Mouse (Mus musculus) heart, embryonic 16.5 days (tissue): Measurements from ENCODE around the gene Tnrc6c. TPM values are rescaled to one million over a fixed set of nuclear protein-coding genes. Genes with fewer than 3 reads are reported as not detected.

Experiments used
- ATAC-seq: fragments of 200-750 bp; cut with Nextera tagmentation; replicated peaks from 2 replicates; pipeline ENCODE4 v1.8.0; 2017; ENCODE audit warnings: moderate number of reproducible peaks; ENCODE audit not compliant: insufficient read depth, low FRiP score; ENCODE audit errors: extremely low read depth
- H3K27ac ChIP-seq: fragments of 300-500 bp; sonication (generic); 2 replicates; pipeline ENCODE4 v1.5.1; 2014; ENCODE audit warnings: mild to moderate bottlenecking, low read length, control low read depth, moderate library complexity
- H3K27me3 ChIP-seq: fragments of 300-500 bp; sonication (generic); 2 replicates; pipeline ENCODE4 v1.6.1; 2014; ENCODE audit warnings: low read length, mixed read lengths; ENCODE audit not compliant: control insufficient read depth, insufficient read depth
- H3K36me3 ChIP-seq: fragments of 300-500 bp; sonication (generic); 2 replicates; pipeline ENCODE4 v1.6.1; 2014; ENCODE audit not compliant: control insufficient read depth, insufficient read depth
- H3K4me1 ChIP-seq: fragments of 300-500 bp; sonication (generic); 2 replicates; pipeline ENCODE4 v1.6.1; 2014; ENCODE audit warnings: low read length, mixed read lengths; ENCODE audit not compliant: control insufficient read depth, insufficient read depth
- H3K4me2 ChIP-seq: fragments of 300-500 bp; sonication (generic); 2 replicates; pipeline ENCODE4 v1.6.1; 2014; ENCODE audit warnings: low read depth, mild to moderate bottlenecking, control low read depth, low read length
- H3K4me3 ChIP-seq: fragments of 300-500 bp; sonication (generic); 2 replicates; pipeline ENCODE4 v1.5.1; 2014; ENCODE audit warnings: mild to moderate bottlenecking, control low read depth, low read length
- H3K9ac ChIP-seq: fragments of 300-500 bp; sonication (generic); 2 replicates; pipeline ENCODE4 v1.6.1; 2014; ENCODE audit warnings: low read length, control low read depth
- H3K9me3 ChIP-seq: fragments of 300-500 bp; sonication (generic); replicated peaks from 2 replicates; pipeline ENCODE4 v1.6.1; 2016; ENCODE audit warnings: low read length; ENCODE audit not compliant: control insufficient read depth
- WGBS: fragments of 180-500 bp; shearing (Covaris S2); extraction: QIAGEN DNeasy Blood & Tissue Kit; methylation state at CpG from one replicate; pipeline ENCODE4 v1.1.7; 2014; 5-methylcytosine and 5-hydroxymethylcytosine counted together
- polyA plus RNA-seq: library from polyadenylated mRNA; unstranded; fragments of >200 nt; fragmentation: Nextera tagmentation; extraction: Ambion mirVana; gene quantifications from 2 replicates; pipeline ENCODE4 v1.2.1, GENCODE M21; 2015

Tnrc6c gene
- polyA plus RNA-seq, 1 experiment from 2014 or later: 6.5 TPM

GRCm38 (mm10) chr11:117658974-117659373 is 4.9 kb downstream of the Tnrc6c start:
- Histone ChIP-seq H3K4me1 (peaks cover 30% of the 10 kb centered on the region), H3K9ac (no peak overlapping the region), H3K27me3 (no peaks in the 10 kb centered on the region), H3K27ac (no peak overlapping the region), H3K36me3 (no peaks in the 10 kb centered on the region), H3K9me3 (no peaks in the 10 kb centered on the region), H3K4me3 (no peak overlapping the region), H3K4me2 (no peak overlapping the region; the same call in 1 of the 2 replicates)
- ATAC-seq: no peak
- WGBS: 33% methylated on average over 4 of the region's 4 CpGs

- H3K9me3 ChIP-seq: no peaks in the 10 kb centered on the region
- H3K9ac ChIP-seq: no peak overlapping the region
- no peak for ATAC-seq
- H3K27ac ChIP-seq: no peak overlapping the region
- peaks cover 25% of the 10 kb centered on the region for H3K4me1 ChIP-seq
- no peaks in the 10 kb centered on the region for H3K36me3 ChIP-seq
- H3K4me3 ChIP-seq: no peak overlapping the region
- H3K4me2 ChIP-seq: no peak overlapping the region
- 76% methylated on average over 4 of the region's 4 CpGs for WGBS
- H3K27me3 ChIP-seq: no peaks in the 10 kb centered on the region
These were observed 9.1 kb downstream of the Tnrc6c start for GRCm38 (mm10) chr11:117663036-117663809.

GRCm38 (mm10) chr11:117663810-117664139 is 9.7 kb downstream of the Tnrc6c start:
- Histone ChIP-seq H3K36me3 (no peaks in the 10 kb centered on the region), H3K9ac (no peak overlapping the region), H3K4me3 (no peak overlapping the region), H3K4me1 (peaks cover 24% of the 10 kb centered on the region), H3K9me3 (no peaks in the 10 kb centered on the region), H3K27ac (no peak overlapping the region), H3K4me2 (no peak overlapping the region), H3K27me3 (no peaks in the 10 kb centered on the region)
- no peak for ATAC-seq

- Histone ChIP-seq H3K4me2 (no peak overlapping the region), H3K36me3 (no peaks in the 10 kb centered on the region), H3K27me3 (no peaks in the 10 kb centered on the region), H3K9me3 (no peaks in the 10 kb centered on the region), H3K4me1 (peaks cover 24% of the 10 kb centered on the region), H3K9ac (no peak overlapping the region), H3K4me3 (no peak overlapping the region), H3K27ac (no peak overlapping the region)
- no peak for ATAC-seq
- 53% methylated on average over 3 of the region's 3 CpGs for WGBS
These were observed 11.1 kb downstream of the Tnrc6c start for GRCm38 (mm10) chr11:117665189-117665588.

- Histone ChIP-seq H3K9ac (no peak overlapping the region), H3K4me1 (peaks cover 23% of the 10 kb centered on the region), H3K4me2 (no peak overlapping the region), H3K9me3 (no peaks in the 10 kb centered on the region), H3K36me3 (no peaks in the 10 kb centered on the region), H3K27me3 (no peaks in the 10 kb centered on the region), H3K4me3 (no peak overlapping the region), H3K27ac (no peak overlapping the region)
- ATAC-seq: no peak
These were observed 12.5 kb downstream of the Tnrc6c start for GRCm38 (mm10) chr11:117666563-117666962.

- Histone ChIP-seq H3K9me3 (no peaks in the 10 kb centered on the region), H3K4me1 (peaks cover 18% of the 10 kb centered on the region), H3K4me3 (no peak overlapping the region), H3K9ac (no peak overlapping the region), H3K36me3 (no peaks in the 10 kb centered on the region), H3K27me3 (no peaks in the 10 kb centered on the region), H3K27ac (no peak overlapping the region), H3K4me2 (no peak overlapping the region)
- 95% methylated on average over 5 of the region's 5 CpGs for WGBS
- ATAC-seq: no peak
These were observed 13.1 kb downstream of the Tnrc6c start for GRCm38 (mm10) chr11:117667152-117667551.

- Histone ChIP-seq H3K27ac (no peak overlapping the region), H3K4me2 (no peak overlapping the region), H3K27me3 (no peaks in the 10 kb centered on the region), H3K4me1 (peaks cover 18% of the 10 kb centered on the region), H3K9ac (no peak overlapping the region), H3K4me3 (no peak overlapping the region), H3K36me3 (no peaks in the 10 kb centered on the region), H3K9me3 (no peaks in the 10 kb centered on the region)
- ATAC-seq: no peak
- 28% methylated on average over 5 of the region's 5 CpGs for WGBS
These were observed 13.7 kb downstream of the Tnrc6c start for GRCm38 (mm10) chr11:117667825-117668224.

GRCm38 (mm10) chr11:117671626-117672025 is 17.5 kb downstream of the Tnrc6c start:
- no peak overlapping the region for H3K4me3 ChIP-seq
- ATAC-seq: no peak
- H3K4me2 ChIP-seq: no peak overlapping the region
- peaks cover 27% of the 10 kb centered on the region for H3K4me1 ChIP-seq
- no peak overlapping the region for H3K27ac ChIP-seq
- no peaks in the 10 kb centered on the region for H3K36me3 ChIP-seq
- no peaks in the 10 kb centered on the region for H3K9me3 ChIP-seq
- no peak overlapping the region for H3K9ac ChIP-seq
- 85% methylated on average over 5 of the region's 5 CpGs for WGBS
- H3K27me3 ChIP-seq: no peaks in the 10 kb centered on the region

- no peak for ATAC-seq
- no peaks in the 10 kb centered on the region for H3K27me3 ChIP-seq
- 96% methylated on average over 1 of the region's 1 CpGs for WGBS
These were observed 20.4 kb downstream of the Tnrc6c start for GRCm38 (mm10) chr11:117674531-117674930.

More at GRCm38 (mm10) chr11:117674531-117674930, 20.4 kb downstream of the Tnrc6c start:
- peaks cover 27% of the 10 kb centered on the region for H3K4me1 ChIP-seq
- H3K27ac ChIP-seq: no peak overlapping the region
- H3K9ac ChIP-seq: no peak overlapping the region
- no peak overlapping the region for H3K4me3 ChIP-seq
- no peaks in the 10 kb centered on the region for H3K9me3 ChIP-seq
- H3K4me2 ChIP-seq: no peak overlapping the region
- no peaks in the 10 kb centered on the region for H3K36me3 ChIP-seq
